Mouse (Mus musculus): ENCODE measurements around the gene Atp6v1g2. TPM values are rescaled to one million over a fixed set of nuclear protein-coding genes. Genes with fewer than 3 reads are reported as not detected.

The Atp6v1g2 gene
- total RNA-seq, 1 experiment from 2014 or later, result 5.2 TPM

DNA sequence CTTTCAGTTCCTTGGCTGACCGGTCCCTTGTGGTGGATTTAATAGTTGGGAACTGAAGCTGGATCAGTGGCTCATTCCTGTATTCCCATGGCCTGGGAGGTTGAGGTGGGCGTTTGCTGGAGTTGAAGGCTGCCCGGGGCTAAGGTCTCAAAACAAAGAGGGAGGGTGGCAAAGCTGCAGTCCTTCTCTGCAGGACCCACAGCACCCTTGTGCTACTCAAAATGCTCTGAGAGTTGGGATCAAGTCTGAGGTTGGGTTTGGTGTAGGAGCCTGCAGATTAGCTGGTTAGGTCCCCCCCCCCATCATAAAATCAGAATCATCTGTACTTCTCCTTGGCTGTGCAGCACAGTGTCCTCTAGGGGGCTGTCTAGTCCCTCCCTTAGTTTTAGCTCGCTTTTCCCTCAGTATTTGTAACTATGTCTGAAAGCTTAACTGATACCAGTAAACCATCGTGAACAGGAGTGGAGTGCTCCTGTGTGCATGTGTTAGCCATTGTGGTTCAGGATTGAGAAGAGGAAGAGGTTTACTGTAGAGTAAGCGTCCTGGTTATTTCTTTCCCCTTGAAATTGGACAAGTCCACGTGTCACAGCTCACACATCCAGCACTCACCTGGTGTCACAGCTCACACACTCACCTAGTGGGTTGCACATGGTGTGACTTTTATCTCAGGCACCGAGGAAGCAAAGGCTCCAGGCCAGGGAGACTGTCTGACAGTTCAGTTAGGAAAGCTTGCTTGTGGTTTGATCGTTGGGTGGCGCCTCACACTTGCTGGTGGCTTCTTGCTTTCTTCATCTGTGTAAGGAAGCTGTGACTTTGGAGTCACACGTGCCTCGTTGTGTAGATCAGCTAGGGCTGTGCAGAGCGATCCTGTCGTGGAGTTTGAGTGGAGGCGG lies 12.5 kb downstream of the Atp6v1g2 start:
- no peak for ATAC-seq (replicated peaks in 1 of 2; ENCODE audit: insufficient read depth in 1 of 2, low FRiP score in 2 of 2, low TSS enrichment in 1 of 2, low read depth in 1 of 2, poor library complexity in 2 of 2, severe bottlenecking in 2 of 2)

DNA sequence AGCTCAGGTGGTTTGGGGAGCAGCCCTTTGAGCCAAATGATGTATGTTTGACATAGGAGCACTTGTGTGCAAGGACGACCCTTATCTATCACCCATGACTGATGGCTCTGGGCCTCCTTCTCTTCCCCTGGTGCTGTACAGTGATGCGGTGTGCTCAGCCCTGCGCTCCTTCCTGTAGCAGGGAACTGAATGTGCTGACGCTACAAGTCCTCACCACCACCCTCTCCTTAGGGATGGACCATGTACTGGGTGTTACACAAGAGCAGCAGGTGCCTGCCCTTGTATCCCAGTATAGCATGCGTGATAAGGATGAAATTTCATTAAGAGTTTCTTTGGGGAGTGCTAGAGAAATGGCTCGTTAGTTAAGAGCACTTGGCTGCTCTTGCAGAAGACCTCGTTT lies 13.7 kb downstream of the Atp6v1g2 start:
- no peak for ATAC-seq (replicated peaks in 1 of 2; ENCODE audit: insufficient read depth in 1 of 2, low FRiP score in 2 of 2, low TSS enrichment in 1 of 2, low read depth in 1 of 2, poor library complexity in 2 of 2, severe bottlenecking in 2 of 2)

DNA sequence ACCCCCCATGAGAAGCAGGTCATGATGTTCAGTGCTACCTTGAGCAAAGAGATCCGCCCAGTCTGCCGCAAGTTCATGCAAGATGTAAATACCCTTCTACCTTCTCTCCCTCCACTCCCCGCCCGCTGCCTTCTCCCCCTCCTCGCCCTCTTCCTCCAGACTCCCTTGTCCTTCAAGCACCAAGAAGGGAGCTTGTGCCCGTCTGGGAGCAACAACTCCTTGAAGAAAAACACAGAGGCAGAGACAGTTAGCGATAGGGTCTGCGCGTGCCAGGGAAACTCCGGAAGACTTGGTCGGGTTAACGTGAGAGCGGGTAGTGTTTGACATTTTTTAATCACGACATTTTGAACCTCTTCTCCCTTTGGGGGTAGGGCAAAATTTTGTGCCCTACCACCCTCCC lies 15.5 kb downstream of the Atp6v1g2 start:
- no peak for ATAC-seq (replicated peaks in 1 of 2; ENCODE audit: insufficient read depth in 1 of 2, low FRiP score in 2 of 2, low TSS enrichment in 1 of 2, low read depth in 1 of 2, poor library complexity in 2 of 2, severe bottlenecking in 2 of 2)

DNA sequence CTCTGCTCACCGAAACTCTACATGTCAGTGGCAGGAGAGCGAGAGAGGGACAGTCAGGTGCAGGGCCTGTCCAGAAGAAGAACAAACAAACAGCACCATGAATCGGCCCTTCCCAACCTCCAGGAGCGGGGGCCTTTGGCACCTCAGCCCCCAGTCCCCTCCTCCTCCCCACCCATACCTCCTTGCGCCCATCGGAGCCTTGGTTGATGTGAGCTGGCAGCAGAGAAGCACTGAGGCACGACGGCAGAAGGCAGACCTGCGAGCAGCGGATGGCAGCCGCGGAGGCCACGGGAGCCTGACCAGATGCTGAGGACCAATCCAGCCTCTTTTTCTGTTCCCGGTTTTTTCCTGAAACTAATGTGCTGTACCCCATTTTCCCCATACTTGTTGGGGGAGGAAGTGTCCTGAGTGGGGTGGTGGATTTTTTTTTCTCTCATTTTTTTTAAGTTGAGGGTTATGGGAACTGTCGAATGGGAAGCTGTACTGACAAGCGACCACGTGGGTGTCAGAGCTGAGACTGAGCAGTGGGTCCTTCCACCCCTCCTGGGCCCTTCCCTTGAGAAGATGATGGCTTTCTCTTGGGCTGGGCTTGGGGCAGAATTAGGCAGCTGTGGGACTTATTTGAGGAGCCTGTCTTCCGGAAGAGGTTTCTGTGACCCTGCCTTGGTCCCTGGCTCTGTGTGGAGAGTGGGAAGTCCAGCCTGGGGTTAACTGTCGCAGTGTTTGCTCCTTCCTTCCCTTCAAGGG lies 16.2 kb downstream of the Atp6v1g2 start:
- ATAC-seq (replicated peaks in 1 of 2; ENCODE audit: insufficient read depth in 1 of 2, low FRiP score in 2 of 2, low TSS enrichment in 1 of 2, low read depth in 1 of 2, poor library complexity in 2 of 2, severe bottlenecking in 2 of 2), result no peak

- ATAC-seq (replicated peaks in 1 of 2; ENCODE audit: insufficient read depth in 1 of 2, low FRiP score in 2 of 2, low TSS enrichment in 1 of 2, low read depth in 1 of 2, poor library complexity in 2 of 2, severe bottlenecking in 2 of 2), result no peak
Observed at GRCm38 (mm10) chr17:35250348-35251120, 17.1 kb downstream of the Atp6v1g2 start.

DNA sequence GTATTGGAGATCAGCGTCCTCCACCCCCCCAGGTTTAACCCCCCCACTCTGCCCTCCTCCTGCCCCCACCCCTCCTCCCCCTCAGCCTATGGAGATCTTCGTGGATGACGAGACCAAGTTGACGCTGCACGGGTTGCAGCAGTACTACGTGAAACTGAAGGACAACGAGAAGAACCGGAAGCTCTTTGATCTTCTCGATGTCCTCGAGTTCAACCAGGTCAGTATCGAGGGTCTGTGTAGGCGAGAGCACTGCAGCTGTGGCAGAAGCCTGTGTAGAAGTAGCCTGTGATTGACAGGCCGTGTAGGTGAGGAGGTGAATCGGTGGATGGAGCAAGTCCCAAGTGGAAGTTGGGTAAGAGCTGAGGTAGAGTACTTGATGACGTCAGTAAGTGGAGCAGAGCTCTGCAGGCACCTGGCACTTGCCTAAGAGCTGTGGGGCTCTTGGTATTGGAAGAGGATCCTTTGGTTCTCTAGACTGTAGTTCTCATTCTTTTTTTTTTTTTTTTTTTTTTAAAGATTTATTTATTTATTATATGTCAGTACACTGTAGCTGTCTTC lies 17.8 kb downstream of the Atp6v1g2 start:
- peak in 1 of 2 experiments; percentile 43; a peak in 1 of 4 replicates for ATAC-seq (replicated peaks in 1 of 2; ENCODE audit: insufficient read depth in 1 of 2, low FRiP score in 2 of 2, low TSS enrichment in 1 of 2, low read depth in 1 of 2, poor library complexity in 2 of 2, severe bottlenecking in 2 of 2)

DNA sequence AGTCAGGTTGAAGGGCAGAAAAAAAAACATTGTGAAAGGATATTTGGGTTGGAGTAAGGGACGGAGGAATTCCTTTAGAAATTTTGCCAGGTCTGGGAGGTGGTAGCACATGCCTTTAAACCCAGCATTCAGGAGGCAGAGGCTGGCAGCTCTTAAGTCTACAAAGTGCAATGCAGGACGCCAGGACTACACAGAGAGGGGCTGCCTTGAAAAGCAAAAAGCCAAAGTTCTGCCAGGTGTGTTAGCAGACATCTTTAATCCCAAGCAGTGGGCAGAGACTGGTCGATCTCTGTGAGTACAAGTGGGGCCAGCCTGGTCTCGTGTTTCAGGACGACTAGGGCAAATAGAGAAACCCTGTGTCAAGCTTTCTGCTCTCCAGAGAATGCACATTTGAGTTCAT lies 18.5 kb downstream of the Atp6v1g2 start:
- no peak for ATAC-seq (replicated peaks in 1 of 2; ENCODE audit: insufficient read depth in 1 of 2, low FRiP score in 2 of 2, low TSS enrichment in 1 of 2, low read depth in 1 of 2, poor library complexity in 2 of 2, severe bottlenecking in 2 of 2)

- ATAC-seq (replicated peaks in 1 of 2; ENCODE audit: insufficient read depth in 1 of 2, low FRiP score in 2 of 2, low TSS enrichment in 1 of 2, low read depth in 1 of 2, poor library complexity in 2 of 2, severe bottlenecking in 2 of 2), result no peak
Observed at GRCm38 (mm10) chr17:35252619-35253292, 19.3 kb downstream of the Atp6v1g2 start.

DNA sequence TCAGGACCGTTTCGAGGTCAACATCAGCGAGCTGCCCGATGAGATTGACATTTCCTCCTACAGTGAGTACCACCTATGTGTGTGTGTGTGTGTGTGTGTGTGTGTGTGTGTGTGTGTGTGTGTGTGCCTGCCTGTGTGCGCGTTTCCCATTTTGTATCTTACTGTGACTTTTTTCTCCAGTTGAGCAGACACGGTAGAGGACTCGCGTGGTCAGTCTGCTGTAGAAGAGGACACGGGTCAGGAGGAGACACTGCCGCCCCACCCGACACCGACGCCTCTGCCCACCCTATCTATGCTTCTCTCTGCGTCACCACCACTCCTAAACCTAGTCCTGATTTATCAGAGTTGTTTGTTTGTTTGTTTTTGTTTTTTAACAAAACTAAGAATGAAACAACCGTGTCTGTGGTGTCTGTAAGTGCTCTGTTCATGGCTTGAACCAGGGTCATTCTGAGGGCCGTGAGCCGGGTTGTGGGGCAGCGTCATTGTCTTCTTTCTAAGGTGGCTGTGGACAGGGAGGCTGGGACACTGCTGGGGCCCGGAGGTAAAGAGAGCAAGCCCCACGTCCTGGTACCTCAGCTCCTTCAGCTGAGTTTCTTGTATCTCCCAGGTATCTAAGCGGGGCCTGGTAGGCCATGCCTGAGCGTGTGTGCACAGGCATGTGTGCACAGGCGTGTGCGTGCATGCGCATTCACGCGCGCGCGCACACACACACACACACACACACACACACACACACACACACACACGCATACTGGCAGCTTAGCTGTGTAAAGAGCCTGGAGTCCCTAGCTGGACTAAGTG lies 20.0 kb downstream of the Atp6v1g2 start:
- no peak for ATAC-seq (replicated peaks in 1 of 2; ENCODE audit: insufficient read depth in 1 of 2, low FRiP score in 2 of 2, low TSS enrichment in 1 of 2, low read depth in 1 of 2, poor library complexity in 2 of 2, severe bottlenecking in 2 of 2)

DNA sequence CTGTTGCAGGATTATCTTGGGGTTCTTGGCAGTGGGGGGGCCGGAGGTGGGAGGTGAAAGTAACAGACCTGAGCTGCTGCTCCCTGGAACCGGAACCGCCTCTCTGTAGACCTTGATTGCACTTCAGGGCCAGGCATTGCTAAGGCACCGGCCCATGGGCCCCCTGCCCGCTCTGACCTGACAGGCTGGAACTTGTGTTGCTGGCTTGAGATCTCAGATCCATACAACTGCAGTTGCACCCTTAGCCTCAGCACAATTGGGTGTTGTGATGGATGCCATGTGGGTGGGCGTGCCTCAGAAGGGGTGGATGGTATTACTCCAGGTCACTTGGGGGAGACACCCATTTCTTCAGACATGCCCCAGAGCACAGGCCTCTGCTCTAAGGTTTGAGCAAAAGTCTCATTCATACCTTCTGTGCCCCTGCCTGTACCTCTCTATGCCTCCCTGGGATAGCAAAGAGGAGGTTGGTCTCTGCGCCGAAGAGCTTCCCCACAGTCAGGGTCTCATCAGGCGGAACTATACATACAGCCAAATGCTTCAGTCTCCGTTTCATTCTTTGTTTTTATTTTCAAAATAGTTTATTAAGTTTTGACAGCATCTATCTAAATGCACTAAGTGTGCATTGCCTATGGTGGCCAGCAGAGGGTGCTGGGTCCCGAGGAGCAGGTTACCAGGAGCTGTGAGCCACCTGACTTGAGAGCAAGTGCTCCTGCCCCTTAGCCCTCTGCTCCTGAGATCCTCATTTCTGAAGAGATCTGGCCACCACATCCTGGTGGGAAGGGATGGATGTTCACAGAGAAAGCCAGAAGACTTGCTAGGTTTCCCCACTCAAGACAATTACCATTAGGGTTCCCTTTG lies 21.0 kb downstream of the Atp6v1g2 start:
- ATAC-seq (replicated peaks in 1 of 2; ENCODE audit: insufficient read depth in 1 of 2, low FRiP score in 2 of 2, low TSS enrichment in 1 of 2, low read depth in 1 of 2, poor library complexity in 2 of 2, severe bottlenecking in 2 of 2), result peak; percentile 27 to 46; a peak in 2 of 4 replicates

GRCm38 (mm10) chr17:35255301-35255700 lies 21.8 kb downstream of the Atp6v1g2 start:
- ATAC-seq (replicated peaks in 1 of 2; ENCODE audit: insufficient read depth in 1 of 2, low FRiP score in 2 of 2, low TSS enrichment in 1 of 2, low read depth in 1 of 2, poor library complexity in 2 of 2, severe bottlenecking in 2 of 2), result no peak

- ATAC-seq (replicated peaks in 1 of 2; ENCODE audit: insufficient read depth in 1 of 2, low FRiP score in 2 of 2, low TSS enrichment in 1 of 2, low read depth in 1 of 2, poor library complexity in 2 of 2, severe bottlenecking in 2 of 2), result no peak
Observed at GRCm38 (mm10) chr17:35255704-35256103, 22.2 kb downstream of the Atp6v1g2 start.

- no peak for ATAC-seq (replicated peaks in 1 of 2; ENCODE audit: insufficient read depth in 1 of 2, low FRiP score in 2 of 2, low TSS enrichment in 1 of 2, low read depth in 1 of 2, poor library complexity in 2 of 2, severe bottlenecking in 2 of 2)
Observed at GRCm38 (mm10) chr17:35257378-35257777, 23.9 kb downstream of the Atp6v1g2 start.

DNA sequence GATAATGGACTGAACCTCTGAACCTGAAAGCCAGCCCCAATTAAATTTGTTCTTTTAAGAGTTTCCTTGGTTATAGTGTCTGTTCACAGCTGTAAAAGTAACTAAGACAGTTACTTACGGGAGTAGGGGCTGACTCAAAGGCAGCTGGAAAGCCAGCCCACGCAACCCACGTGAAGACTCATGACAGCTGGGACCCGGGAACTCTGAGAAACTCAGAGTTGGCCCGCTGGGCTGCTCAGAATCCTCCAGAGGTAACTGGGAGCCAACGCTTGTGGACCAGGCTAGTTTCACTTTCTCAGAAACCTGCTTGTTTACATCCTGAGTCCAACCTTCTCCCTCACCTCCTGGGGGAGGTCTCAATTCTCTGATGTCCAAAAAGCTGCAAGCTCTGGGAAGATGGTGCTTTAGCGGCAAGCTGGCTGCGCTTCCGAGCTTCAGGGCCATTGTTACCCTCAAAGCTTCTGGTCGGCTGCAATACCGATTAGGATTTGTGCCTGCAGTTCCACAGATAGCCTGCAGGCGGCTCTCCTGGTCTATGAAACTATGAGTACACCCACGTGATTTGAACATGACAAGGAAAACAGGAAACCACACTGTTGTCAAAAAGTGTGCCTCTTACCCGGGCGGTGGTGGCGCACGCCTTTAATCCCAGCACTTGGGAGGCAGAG lies 24.5 kb downstream of the Atp6v1g2 start:
- peak; percentile 6 to 43; a peak in 2 of 4 replicates for ATAC-seq (replicated peaks in 1 of 2; ENCODE audit: insufficient read depth in 1 of 2, low FRiP score in 2 of 2, low TSS enrichment in 1 of 2, low read depth in 1 of 2, poor library complexity in 2 of 2, severe bottlenecking in 2 of 2)

All from hematopoietic stem cell, adult 5-6 weeks (primary cell).